Mouse (Mus musculus): ENCODE measurements at regions not wholly inside any gene's neighbourhood (a gene's known extent, or its start where the extent isn't known, plus 50 kb on each side); places are given as distances from the start of the nearest gene placed in this dataset.
A peak's percentile ranks its signal among the peaks of the same experiment; 100 is the strongest.

GRCm38 (mm10) chr14:74384481-74384880 is 256.2 kb upstream of the Htr2a start:
- peak; percentile 14 for DNase-seq

DNA sequence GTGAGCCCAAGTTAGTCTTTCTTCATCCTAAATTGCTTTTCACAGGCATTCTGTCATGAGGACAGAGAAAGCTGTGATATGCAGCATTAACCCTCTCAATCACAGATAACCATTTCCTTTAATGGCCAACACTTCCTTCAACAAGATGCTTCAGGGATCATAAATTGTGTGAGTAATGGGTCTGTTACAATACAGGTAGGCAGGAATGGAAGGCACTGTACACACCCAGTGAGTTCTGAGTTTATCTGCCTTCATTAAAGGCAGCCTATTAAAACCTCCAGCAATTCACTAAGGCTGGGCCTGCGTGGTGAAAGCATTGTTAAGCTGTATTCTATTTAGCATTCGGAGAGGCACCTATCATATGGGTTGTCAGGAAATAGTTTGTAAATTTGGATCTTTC is 248.2 kb upstream of the Htr2a start:
- DNase-seq = no peak

- DNase-seq = no peak
Measured at GRCm38 (mm10) chr14:74397202-74397601, 243.4 kb upstream of the Htr2a start.

- DNase-seq = no peak
Measured at GRCm38 (mm10) chr14:74409441-74409840, 231.2 kb upstream of the Htr2a start.

DNA sequence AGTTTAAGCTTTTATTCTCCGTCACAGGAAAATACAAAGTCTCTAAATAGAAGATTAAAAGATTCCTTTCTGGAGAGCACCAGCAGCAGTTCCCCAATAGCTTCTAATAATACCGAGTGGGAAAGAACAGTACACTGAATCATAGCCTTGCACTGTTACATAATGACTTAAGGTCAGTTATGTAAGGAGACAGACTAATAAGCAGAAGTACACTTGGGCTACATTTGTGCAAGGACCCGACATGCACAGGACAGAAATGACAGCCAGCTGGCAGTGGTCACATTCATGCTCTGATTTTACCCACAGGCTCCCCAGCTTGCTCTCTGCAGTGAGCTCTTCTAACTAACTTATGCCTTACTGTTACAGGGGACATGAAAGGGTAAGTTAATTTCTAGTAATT is 212.4 kb upstream of the Htr2a start:
- DNase-seq = peak; percentile 54

DNA sequence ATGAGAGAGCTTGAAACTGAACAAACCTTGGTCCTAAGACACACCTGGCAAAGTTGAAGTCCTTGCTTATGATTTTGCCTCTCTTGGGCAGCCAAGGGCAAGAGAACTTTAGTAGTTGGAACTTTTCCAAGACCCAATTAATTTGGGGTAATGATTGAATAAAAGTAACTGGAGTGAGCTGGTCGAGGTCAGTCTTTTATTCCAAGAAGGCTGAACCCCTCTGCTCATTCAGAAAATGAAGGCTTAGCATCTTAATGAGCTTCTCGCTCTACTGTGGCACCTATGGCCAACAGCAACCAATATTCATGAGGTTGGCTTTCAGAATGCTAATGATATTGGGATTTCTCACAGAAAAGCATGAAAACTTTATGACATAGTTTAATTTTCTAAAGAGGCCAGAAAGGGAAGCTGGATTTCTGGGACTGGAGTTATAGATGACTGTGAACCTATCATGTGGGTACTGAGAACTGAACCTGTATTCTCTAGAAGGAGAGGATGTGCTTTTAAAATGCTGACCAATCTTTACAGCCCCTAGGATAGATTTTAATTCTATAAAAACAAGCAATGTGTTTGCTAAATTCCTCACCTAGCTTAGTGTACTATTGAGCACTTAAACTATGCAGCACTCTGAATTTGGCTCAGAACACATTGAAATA is 176.5 kb upstream of the Htr2a start:
- DNase-seq = no peak

- DNase-seq = no peak
Measured at GRCm38 (mm10) chr14:74495504-74495903, 145.1 kb upstream of the Htr2a start.

- no peak for DNase-seq
Measured at GRCm38 (mm10) chr14:74511521-74511920, 129.1 kb upstream of the Htr2a start.

DNA sequence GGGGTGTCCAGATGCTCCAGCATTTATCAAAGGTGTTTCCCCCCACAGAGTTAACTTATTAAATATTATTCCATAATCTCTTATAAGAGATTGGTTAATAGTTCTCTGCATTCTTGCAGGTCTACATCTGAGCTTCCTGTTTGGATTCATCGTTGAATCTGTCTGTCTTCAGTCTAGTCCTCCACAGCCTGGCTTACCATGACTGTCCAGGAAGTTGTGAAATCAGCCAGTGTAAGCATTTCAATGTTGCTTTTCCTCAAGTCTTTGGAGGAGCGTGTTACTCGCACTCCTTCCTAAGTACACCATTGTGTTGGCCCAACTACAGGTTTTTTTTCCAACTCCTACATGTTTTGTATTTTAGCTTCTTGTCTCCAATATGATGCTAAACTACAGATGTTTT is 124.2 kb upstream of the Htr2a start:
- no peak for DNase-seq

GRCm38 (mm10) chr14:74519531-74519930 is 121.1 kb upstream of the Htr2a start:
- DNase-seq = peak; percentile 23

DNA sequence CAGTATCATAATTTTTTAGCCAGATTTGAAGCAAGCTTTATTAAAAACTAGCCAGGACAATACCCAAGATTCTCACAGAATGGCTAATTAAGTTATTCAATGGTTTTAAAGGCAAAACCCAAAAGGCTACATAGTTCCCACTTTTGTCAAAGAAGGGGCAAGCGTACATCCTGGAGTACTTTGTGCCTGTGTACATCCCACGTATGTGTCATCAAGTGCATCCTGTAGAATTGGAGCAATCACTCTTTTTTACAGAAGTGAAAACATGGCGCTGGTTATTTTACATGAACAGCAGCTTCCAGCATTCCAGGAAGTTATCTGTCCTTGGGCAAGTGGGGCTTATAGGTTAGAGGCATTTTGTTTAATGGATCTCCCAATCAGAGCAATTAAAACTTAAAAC is 119.0 kb upstream of the Htr2a start:
- DNase-seq = no peak

- no peak for DNase-seq
Measured at GRCm38 (mm10) chr14:74527246-74527645, 113.4 kb upstream of the Htr2a start.

- no peak for DNase-seq
Measured at GRCm38 (mm10) chr14:74529368-74529951, 111.2 kb upstream of the Htr2a start.

DNA sequence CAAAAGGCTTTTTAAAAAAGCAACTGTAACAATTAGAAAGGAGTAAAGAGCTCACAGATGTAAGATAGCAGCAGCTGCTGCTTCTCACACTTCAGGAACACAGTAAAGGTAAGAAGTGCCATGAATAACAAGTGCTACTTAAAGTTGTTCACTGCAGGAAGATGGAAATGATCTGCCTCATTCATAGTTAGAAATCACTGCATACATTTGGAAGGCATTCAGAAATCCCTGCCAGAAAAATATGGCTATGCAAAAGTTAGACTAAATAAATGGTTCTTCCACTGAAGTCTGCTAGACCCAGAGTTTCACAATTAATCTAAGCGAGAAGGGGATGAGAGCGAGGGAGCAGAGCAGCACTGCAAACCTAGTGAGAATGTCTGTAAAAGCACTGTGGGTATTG is 102.5 kb upstream of the Htr2a start:
- DNase-seq = no peak

- DNase-seq = no peak
Measured at GRCm38 (mm10) chr14:74544028-74544427, 96.6 kb upstream of the Htr2a start.

DNA sequence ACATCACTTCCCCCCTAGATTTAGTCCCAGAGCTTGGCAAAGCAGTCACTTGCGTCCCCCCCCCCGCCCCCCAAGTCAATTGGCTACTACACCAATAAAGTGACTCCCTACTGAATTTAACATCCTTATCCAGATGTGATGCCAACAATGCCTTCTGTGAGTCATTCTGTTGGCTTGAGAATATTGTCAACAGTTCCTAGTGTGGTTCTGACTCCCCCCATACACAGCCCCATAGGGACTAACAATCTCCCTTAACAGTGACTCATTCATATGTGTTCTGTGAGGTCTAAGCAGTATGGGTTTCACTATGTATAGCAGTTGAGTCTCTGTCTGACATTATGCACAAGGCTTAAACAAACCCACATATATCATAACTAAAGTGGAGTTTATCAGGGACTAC is 89.5 kb upstream of the Htr2a start:
- no peak for DNase-seq

DNA sequence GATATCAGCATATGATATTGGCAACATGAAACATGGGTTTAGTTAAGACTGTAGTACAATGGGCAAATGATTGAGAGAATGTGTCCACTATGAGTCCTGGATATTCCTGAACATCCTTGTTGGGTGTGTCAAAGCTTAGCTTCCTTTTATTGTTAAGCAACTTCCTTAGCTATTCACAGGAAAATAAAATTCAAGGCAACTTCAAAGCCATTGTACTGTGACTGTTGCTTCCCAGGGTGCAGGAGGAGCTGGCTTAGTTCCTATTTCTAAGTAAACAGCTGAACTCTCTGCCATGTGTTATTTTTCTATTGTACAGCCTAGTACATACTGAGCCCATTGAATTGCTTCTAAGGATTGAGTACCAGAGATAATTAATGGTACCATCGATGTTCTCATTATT is 87.0 kb upstream of the Htr2a start:
- DNase-seq = no peak

GRCm38 (mm10) chr14:74558359-74558758 is 82.3 kb upstream of the Htr2a start:
- peak; percentile 70 for DNase-seq
